Mouse (Mus musculus): Measurements from ENCODE around the gene Exoc3l4. TPM values are rescaled to one million over a fixed set of nuclear protein-coding genes. Genes with fewer than 3 reads are reported as not detected.

Gene Exoc3l4
- 475 and 938 TPM in 2 replicates for polyA plus RNA-seq (2012; rRNA removed; ENCODE audit: low replicate concordance)

DNA sequence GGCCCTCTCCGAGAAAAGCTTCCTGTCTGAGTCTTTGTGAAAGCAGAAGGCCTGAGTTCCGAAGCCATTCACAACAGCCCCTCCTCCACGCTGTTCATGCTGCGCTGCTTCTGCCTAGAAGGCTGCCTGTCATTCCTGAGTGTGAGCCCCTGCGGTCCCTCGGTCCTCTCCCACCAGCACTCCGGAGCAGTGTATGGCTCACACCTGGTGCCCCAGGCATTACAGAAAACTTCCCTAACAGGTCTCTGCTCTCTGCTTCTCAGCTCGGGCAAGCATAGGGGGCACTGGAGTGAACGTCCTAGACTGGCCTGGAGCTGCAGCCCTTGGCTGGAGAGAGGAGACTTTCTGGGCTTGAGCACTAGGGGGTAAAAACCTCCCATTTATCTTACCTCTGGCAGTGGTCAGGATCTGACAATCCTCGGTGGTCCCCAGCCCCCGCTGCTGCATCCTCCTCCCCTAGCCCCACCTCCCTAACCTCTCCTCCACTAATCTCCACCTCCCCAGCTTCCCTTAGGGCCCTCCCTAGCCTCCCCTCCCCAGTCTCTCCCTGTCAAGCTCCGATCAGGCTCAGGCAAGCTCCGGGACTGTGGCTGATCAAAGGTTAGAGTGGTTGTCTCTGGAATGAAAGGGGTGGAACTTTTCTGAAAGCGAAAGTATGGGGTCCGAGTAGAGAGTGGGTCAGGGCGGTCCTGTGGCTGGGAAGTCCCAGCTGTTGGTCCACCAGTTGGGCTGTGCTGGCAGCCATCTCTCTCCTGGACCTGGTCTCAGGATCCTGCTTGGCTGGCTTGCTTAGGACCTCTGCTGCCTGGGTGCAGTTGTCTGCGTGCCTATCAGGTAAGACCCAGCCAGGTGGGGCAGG lies at the start of gene Exoc3l4:
Exoc3l4 (plus strand) TSS at position 97 of the 859 bp plus-strand sequence.

DNA sequence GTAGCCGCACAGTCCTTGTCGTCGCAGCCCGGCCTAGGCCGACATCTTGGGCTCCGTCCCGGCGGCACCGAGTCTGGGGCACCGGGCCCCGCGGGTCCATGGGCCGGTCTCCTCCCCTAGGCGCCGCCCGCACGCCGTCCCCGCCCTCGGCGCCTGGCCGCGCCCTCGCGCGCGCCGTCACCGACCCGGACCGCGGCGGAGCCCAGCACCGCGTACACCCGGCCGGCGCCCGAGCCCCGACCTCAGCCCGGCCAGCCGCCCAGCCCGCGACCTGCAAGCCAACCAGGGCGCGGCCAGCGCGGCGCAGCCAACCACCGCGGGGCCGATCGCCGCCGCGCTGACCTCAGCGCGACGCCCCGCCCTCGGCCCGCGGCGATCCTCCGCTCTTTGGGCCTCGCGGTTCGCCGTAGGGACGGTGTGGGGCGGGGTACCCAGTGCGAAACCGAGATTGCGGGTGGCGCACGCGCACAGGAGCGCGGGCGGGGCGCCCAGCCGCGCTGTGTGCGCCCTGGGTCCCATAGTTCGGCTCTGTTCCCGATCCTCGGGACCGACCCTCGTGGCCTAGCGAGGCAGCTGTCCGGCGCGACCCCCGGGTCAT lies 39.3 kb upstream of the Exoc3l4 start, which contains the start of gene Cdc42bpb:
Cdc42bpb (minus strand) TSS at position 343 of the 598 bp plus-strand sequence.

DNA sequence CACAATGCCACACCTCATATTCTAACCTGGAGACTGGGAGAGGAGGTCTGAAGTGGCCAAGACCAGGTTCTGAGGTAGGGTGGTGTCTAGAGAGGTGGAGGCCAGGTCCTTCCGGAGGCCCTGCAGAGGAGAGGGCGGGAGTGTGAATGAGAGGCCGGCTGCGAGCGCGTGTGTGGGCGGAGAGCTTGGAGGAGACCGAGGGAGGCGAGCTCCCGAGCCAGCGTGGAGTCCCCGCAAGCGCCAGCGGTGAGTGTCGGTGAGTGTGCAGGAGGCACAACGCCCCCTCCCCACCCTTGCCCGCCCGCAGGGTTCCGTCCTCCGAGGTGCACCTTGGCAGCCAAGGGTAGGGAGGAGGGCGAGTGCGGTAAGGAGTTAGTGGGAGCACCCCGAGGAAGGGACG lies 10.2 kb upstream of the Exoc3l4 start, which contains the start of gene Lbhd2:
Lbhd2 (plus strand) TSS at position 188 of the 400 bp plus-strand sequence.

DNA sequence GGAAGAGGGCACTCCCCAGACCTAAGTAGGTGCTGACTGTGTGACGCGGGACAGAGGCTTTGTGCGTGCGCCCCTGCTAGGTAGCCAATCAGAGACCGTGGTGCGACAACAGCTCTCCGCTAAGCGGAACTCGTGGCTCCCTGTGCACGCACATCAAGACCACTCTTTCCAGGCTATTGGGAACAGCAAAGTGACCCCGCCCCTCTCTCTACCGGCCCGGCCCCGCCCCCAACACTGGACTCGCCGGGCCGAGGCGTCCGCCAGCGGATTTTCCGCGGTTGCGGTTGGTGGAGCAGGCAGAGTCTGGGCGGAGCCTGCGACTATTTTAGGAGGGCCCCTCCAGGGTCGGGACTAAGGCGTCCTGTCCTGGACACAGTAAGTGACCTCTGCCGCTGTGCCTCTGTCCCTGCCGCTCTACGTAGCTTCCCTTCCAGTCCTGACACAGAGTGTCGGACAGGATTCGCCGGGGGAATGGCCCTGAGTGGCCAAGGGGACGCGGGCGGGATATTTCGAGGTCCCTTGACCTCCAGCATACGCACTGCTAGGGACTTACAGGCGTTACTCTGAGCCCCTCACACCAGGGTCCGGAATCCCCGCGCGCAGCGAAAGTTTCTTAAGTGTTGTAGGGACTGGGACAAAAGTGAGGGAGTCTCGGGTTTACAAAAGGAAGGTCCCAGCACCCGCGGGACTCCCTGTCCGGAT lies 25.6 kb downstream of the Exoc3l4 start, which contains the start of gene Tnfaip2:
Tnfaip2 (plus strand) TSS at position 161 of the 702 bp plus-strand sequence.

Other genes starting within 250 kb of the Exoc3l4 start
- gene 4930595D18Rik, start 232.5 kb upstream of the Exoc3l4 start, polyA plus RNA-seq (2012; rRNA removed; ENCODE audit: low replicate concordance) = not detected in 2 replicates
- 90.2 and 1,263 TPM in 2 replicates for gene Amn, start 145.9 kb upstream of the Exoc3l4 start, polyA plus RNA-seq (2012; rRNA removed; ENCODE audit: low replicate concordance)
- gene Cdc42bpb, start 39.3 kb upstream of the Exoc3l4 start, polyA plus RNA-seq (2012; rRNA removed; ENCODE audit: low replicate concordance) = 253 and 399 TPM in 2 replicates
- 0.58 TPM in 1 of 2 replicates, not detected in the other for gene Lbhd2, start 10.2 kb upstream of the Exoc3l4 start, polyA plus RNA-seq (2012; rRNA removed; ENCODE audit: low replicate concordance)
- 8.2 and 13.2 TPM in 2 replicates for gene Tnfaip2, start 25.5 kb downstream of the Exoc3l4 start, polyA plus RNA-seq (2012; rRNA removed; ENCODE audit: low replicate concordance)
- gene Gm266, start 68.8 kb downstream of the Exoc3l4 start, polyA plus RNA-seq (2012; rRNA removed; ENCODE audit: low replicate concordance) = 0.40 and 0.56 TPM in 2 replicates
- 70.5 and 96.8 TPM in 2 replicates for gene Eif5, start 121.0 kb downstream of the Exoc3l4 start, polyA plus RNA-seq (2012; rRNA removed; ENCODE audit: low replicate concordance)
- gene Mark3, start 157.5 kb downstream of the Exoc3l4 start, polyA plus RNA-seq (2012; rRNA removed; ENCODE audit: low replicate concordance) = 14.8 and 19.2 TPM in 2 replicates